Mouse (Mus musculus) CH12.LX (cell line): ENCODE data around the gene Srcin1.

ENCODE experiments used
- CTCF ChIP-seq, 2 experiments: IDR thresholded peaks in 1 of 2; conservative IDR thresholded peaks in 1 of 2; 2 replicates each; pipeline ENCODE4 v1.5.1; 2011 to 2012; ENCODE audit warnings: low read depth in 2 of 2, low read length in 2 of 2, improper control_type of control experiment in 1 of 2, inconsistent platforms in 1 of 2, mild to moderate bottlenecking in 1 of 2, moderate library complexity in 1 of 2
- EP300 ChIP-seq: IDR thresholded peaks from 2 replicates; pipeline ENCODE4 v1.6.1; 2011; ENCODE audit warnings: low read length, improper control_type of control experiment

DNA sequence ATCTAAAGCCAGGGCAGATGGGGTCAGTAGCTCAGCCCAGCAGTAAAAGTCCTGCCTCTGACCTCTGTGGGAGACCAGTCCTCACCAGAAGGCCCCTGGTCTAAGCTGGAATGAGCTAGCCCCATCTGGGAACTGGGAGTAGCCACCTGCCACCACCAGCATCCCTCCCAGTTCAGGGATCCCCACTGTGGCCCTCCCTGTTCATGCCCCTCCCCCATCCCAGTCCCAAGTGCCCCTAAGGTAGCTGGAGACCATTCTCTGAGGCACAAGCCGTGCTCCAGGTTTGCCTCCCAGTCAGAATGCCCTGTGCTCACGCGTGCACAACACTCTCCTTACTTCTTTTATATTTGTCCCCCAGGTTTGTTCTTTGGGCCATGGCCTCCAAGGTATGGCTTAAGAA is 62.9 kb downstream of the Srcin1 start:
- TF ChIP-seq CTCF (conservative IDR thresholded peaks at IDR 0.05 in 1 of 2, IDR thresholded peaks at IDR 0.05 in 1 of 2; ENCODE audit: low read depth in 2 of 2, low read length in 2 of 2) (no peak), EP300 (no peak)
